Comparison of ENCODE assay signal across 8 mouse cellular contexts in the genomic region with DNA sequence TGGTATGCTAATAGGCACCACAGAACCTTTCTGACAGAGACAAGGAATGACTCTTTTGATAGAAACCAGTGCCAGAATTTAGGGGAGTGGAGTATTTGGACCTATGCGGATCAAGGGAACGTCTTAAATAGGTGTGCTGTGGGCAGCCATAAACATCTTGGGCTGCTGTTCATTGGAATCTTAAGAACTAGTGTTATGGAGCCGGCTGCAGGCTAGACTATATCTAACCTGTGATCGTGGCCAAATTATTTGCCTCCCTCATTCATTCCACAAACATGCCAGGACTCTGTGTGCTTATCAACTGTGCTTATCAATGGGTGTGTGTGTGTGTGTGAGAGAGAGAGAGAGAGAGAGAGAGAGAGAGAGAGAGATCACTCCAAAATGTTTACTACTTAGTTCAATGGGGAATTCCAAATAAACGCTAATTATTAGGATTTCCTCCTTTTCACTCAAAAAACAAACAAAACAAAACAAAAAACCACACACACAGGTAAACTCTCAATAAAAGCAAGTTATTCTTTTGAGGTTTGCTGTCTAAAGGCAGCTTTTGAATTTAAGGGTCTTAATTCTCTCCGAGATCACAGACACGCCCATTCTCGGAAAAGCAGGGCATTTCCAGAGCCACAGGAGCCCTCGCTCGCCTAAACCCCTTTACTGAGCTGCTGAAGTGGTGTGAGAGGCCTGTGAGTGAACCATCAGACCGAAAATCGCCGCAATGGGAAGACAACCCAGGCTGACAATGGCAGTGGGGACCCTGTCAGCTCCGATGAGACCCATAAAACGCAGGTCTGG. TPM values are rescaled to one million over a fixed set of nuclear protein-coding genes. Genes with fewer than 3 reads are reported as not detected.
A peak's percentile ranks its signal among the peaks of the same experiment; 100 is the strongest.
DNase-seq lines count a peak whose midpoint lies in the region; ATAC-seq and TF ChIP-seq lines count a peak whose summit lies in the region.

No protein-coding gene starts in this region.

- peak overlapping the region; percentile 97 for H3K27ac ChIP-seq in gastrocnemius, adult 2 months
- peak overlapping the region; percentile 96 for H3K27ac ChIP-seq in heart, embryonic 15.5 days
- peak overlapping the region; percentile 100 for H3K27ac ChIP-seq in liver, postnatal 0 days (ENCODE audit: low read depth)

- peak overlapping the region; percentile 83 for H3K4me3 ChIP-seq in gastrocnemius, adult 2 months
- peak overlapping the region; percentile 86 for H3K4me3 ChIP-seq in heart, embryonic 15.5 days
- peak overlapping the region; percentile 100 for H3K4me3 ChIP-seq in liver, postnatal 0 days (ENCODE audit: low read depth, low read length)

- TF ChIP-seq EP300 in liver, postnatal 0 days (IDR thresholded peaks at IDR 0.05; ENCODE audit: low read depth), result no peak

- no peaks in the 10 kb centered on the region for H3K27me3 ChIP-seq in heart, embryonic 15.5 days
- no peaks in the 10 kb centered on the region for H3K27me3 ChIP-seq in liver, postnatal 0 days (ENCODE audit: insufficient read depth, low read length)

- H3K4me2 ChIP-seq in heart, embryonic 15.5 days, result peak overlapping the region; percentile 68
- peak overlapping the region; percentile 83 for H3K4me2 ChIP-seq in liver, postnatal 0 days (ENCODE audit: low read depth, low read length)

- no peaks in the 10 kb centered on the region for H3K36me3 ChIP-seq in heart, embryonic 15.5 days
- H3K36me3 ChIP-seq in liver, postnatal 0 days (replicated peaks; ENCODE audit: insufficient read depth, low read length), result no peaks in the 10 kb centered on the region

- 5% methylated on average over 15 of the region's 15 CpGs for WGBS in heart, embryonic 15.5 days
- 9% methylated on average over 15 of the region's 15 CpGs for WGBS in liver, postnatal 0 days (ENCODE audit: insufficient replicate concordance)

- DNase-seq in gastrocnemius, adult 2 months, result no peak
- no peak for DNase-seq in gastrocnemius, postnatal 25 days
- DNase-seq in MEL-GATA-1-ER (ENCODE audit: extremely low read depth, low read depth), result peak; percentile 15
- DNase-seq in liver, postnatal 0 days, result no peak
- no peak for DNase-seq in adipocyte (ENCODE audit: low spot score)
- no peak for DNase-seq in urinary bladder, postnatal 25 days (ENCODE audit: low spot score)
- no peak for DNase-seq in adrenal gland, adult 8-10 months

- intact Hi-C loops in gastrocnemius, adult 2 months (cut with DNase I), result loop anchor here (2.0 kb wide), 1 partner anchor 89 kb away; a partner anchor contains a TSS

- TF ChIP-seq CTCF in gastrocnemius, adult 2 months (IDR thresholded peaks at IDR 0.05), result no peak
- TF ChIP-seq CTCF in liver, postnatal 0 days (IDR thresholded peaks at IDR 0.05; ENCODE audit: low read depth), result no peak

- peaks cover 16% of the 10 kb centered on the region for H3K4me1 ChIP-seq in heart, embryonic 15.5 days (replicated peaks)
- peaks cover 23% of the 10 kb centered on the region for H3K4me1 ChIP-seq in liver, postnatal 0 days (ENCODE audit: insufficient read depth)

- H3K9me3 ChIP-seq in heart, embryonic 15.5 days (replicated peaks), result no peaks in the 10 kb centered on the region
- H3K9me3 ChIP-seq in liver, postnatal 0 days (ENCODE audit: low read length), result no peaks in the 10 kb centered on the region

- ATAC-seq in heart, embryonic 15.5 days (replicated peaks; ENCODE audit: insufficient number of reproducible peaks, insufficient read depth, low FRiP score, low read depth), result no peak
- ATAC-seq in liver, postnatal 0 days, result peak; percentile 24

- H3K9ac ChIP-seq in heart, embryonic 15.5 days, result peak overlapping the region; percentile 70
- H3K9ac ChIP-seq in liver, postnatal 0 days (replicated peaks), result peak overlapping the region; percentile 98

RNA-seq across cellular contexts. Expression of a gene that starts 0.8 kb away (rescaled TPM):
- 10 to 100 TPM; 48.0 to 52.0 TPM for total RNA-seq in gastrocnemius, adult 2 months (2021)
- total RNA-seq in gastrocnemius, postnatal 25 days (2021), result 10 to 100 TPM; 38.3 to 39.7 TPM
- polyA plus RNA-seq in heart, embryonic 15.5 days (2015; fragmentation: Nextera tagmentation; extraction: Ambion mirVana), result 64.7 and 70.8 TPM in 2 replicates
- 32.6 and 35.2 TPM in 2 replicates for polyA plus RNA-seq in liver, postnatal 0 days (2015; fragmentation: Nextera tagmentation; extraction: Ambion mirVana)
- 100 to 1,000 TPM in 1 of 4 experiments, 10 to 100 TPM in 3; 93.0 to 114 (median 97.6) TPM for total RNA-seq in adrenal gland, adult 8-10 months (2022)

RNA-seq across cellular contexts. Expression of a gene that starts 15.1 kb away (rescaled TPM):
- total RNA-seq in gastrocnemius, adult 2 months (2021), result under 1 TPM; 0.06 to 0.10 TPM
- under 1 TPM; 0.13 to 0.19 TPM for total RNA-seq in gastrocnemius, postnatal 25 days (2021)
- polyA plus RNA-seq in heart, embryonic 15.5 days (2015; fragmentation: Nextera tagmentation; extraction: Ambion mirVana), result 0.34 and 0.61 TPM in 2 replicates
- 0.09 and 0.11 TPM in 2 replicates for polyA plus RNA-seq in liver, postnatal 0 days (2015; fragmentation: Nextera tagmentation; extraction: Ambion mirVana)
- total RNA-seq in adrenal gland, adult 8-10 months (2022), result under 1 TPM; 0.41 to 0.99 (median 0.58) TPM
